Mouse (Mus musculus): ENCODE measurements around the gene Nxf3. TPM values are rescaled to one million over a fixed set of nuclear protein-coding genes. Genes with fewer than 3 reads are reported as not detected.
"Not testable (repeated sequence)": the region's sequence is repeated elsewhere in the genome, so short reads cannot be mapped to it uniquely, and the experiment has no call there.

Nxf3 gene
- 0.05 and 0.14 TPM in 2 replicates for polyA plus RNA-seq (2015; fragmentation: Nextera tagmentation; extraction: Ambion mirVana)

DNA sequence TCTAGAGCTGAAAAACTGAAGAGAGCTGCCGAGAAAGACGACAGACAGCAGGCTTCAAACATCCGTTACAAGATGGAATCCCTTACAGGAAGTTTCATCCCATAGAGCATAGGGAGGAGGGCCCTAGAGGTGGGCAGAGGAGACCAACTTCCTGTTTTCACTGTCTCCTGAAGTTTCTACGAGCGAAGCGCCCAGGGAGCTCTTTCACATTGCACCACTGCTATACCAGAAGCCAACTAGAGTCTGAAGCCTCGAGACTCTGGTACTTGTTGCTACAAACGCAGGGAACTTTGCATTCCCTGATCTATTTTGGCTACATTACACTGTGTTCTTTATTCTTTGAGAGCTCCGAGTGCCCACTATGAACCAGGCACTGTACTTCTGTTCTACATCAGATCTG lies at the start of gene Nxf3:
Gene Nxf3, minus strand, starts transcription at position 101 of the 400 bp plus-strand sequence.
- Histone ChIP-seq H3K27ac (no peak within 1 kb of the TSS), H3K4me3 (no peak within 1 kb of the TSS), H3K27me3 (no peaks in the 10 kb centered on the region), H3K4me2 (no peak within 1 kb of the TSS), H3K9me3 (no peaks in the 10 kb centered on the region), H3K9ac (no peak within 1 kb of the TSS), H3K4me1 (no peaks in the 10 kb centered on the region), H3K36me3 (no peaks in the 10 kb centered on the region)
- 79% methylated on average over 9 of the region's 9 CpGs for WGBS
- ATAC-seq (ENCODE audit: borderline replicate concordance, extremely low read depth, low FRiP score, low TSS enrichment), result no peak

DNA sequence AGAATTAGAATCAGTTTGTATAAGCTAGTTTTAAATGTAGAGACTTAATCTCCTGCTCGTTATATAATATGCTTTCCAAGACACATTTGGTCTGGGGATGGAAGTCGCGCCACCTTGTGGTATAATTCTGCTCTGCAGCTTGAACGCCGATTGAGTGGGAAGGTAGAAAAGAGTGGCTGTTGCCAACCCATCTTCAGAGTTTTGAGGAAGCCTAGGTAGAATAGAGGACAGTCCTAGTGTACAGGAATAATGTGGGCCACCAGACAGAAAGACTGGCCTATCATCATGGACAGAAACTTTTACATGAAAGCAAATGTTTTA lies 42.6 kb upstream of the Nxf3 start:
- Histone ChIP-seq H3K4me2 (no peak overlapping the region), H3K4me3 (no peak overlapping the region), H3K27me3 (no peaks in the 10 kb centered on the region), H3K27ac (no peak overlapping the region), H3K36me3 (no peaks in the 10 kb centered on the region), H3K9me3 (no peaks in the 10 kb centered on the region), H3K4me1 (no peaks in the 10 kb centered on the region), H3K9ac (no peak overlapping the region)
- ATAC-seq (ENCODE audit: borderline replicate concordance, extremely low read depth, low FRiP score, low TSS enrichment), result no peak
- WGBS, result 18% methylated on average over 5 of the region's 5 CpGs

DNA sequence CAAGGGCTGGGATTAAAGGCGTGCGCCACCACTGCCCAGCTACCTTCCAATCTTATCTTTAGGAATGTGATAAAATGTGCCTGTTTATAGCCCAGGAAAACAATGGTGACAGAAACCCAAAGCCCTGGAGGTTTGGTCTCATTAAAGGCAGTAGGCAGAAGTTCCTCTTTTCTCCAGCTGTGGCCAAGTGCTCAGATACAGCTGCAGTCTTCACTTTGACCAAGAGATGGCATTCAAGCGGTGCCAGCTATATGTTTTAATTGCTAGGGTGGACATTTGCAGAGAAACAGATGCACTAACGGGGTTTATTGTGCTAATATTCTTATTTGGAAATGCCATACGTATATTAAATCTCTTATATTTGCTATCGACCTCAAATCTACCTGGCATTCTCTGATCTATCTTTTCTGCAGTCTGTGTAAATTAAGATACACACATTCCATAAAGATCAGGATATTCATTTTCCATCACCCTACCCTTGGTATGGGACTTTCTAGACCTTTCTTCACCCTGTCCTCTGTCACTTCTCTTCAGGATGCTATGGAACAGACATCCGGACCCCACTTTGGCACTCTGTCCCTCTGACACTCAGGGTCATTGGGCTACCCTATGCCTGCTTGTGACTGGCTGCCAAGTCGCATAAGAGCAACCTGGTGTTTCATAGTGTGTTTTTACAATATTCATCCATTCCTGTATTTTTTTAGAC lies 42.1 kb upstream of the Nxf3 start:
- Histone ChIP-seq H3K4me3 (no peak overlapping the region), H3K4me1 (no peaks in the 10 kb centered on the region), H3K9me3 (no peaks in the 10 kb centered on the region), H3K36me3 (no peaks in the 10 kb centered on the region), H3K27ac (no peak overlapping the region), H3K27me3 (no peaks in the 10 kb centered on the region), H3K9ac (no peak overlapping the region), H3K4me2 (no peak overlapping the region)
- ATAC-seq (ENCODE audit: borderline replicate concordance, extremely low read depth, low FRiP score, low TSS enrichment), result no peak
- WGBS, result 50% methylated on average over 8 of the region's 8 CpGs

GRCm38 (mm10) chrX:136115419-136115961 lies 30.4 kb upstream of the Nxf3 start:
- Histone ChIP-seq H3K9ac (no peak overlapping the region), H3K36me3 (no peaks in the 10 kb centered on the region), H3K27ac (no peak overlapping the region), H3K9me3 (no peaks in the 10 kb centered on the region), H3K4me1 (no peaks in the 10 kb centered on the region), H3K27me3 (peaks cover 11% of the 10 kb centered on the region; the same call in 1 of the 2 replicates), H3K4me2 (peak overlapping the region; percentile 63), H3K4me3 (peak overlapping the region; percentile 39)
- peak; percentile 93 for ATAC-seq (ENCODE audit: borderline replicate concordance, extremely low read depth, low FRiP score, low TSS enrichment)
- WGBS, result 19% methylated on average over 23 of the region's 23 CpGs

GRCm38 (mm10) chrX:136115015-136115414 lies 30.0 kb upstream of the Nxf3 start:
- Histone ChIP-seq H3K36me3 (no peaks in the 10 kb centered on the region), H3K4me2 (peak overlapping the region; percentile 63; the same call in 1 of the 2 replicates), H3K4me1 (no peaks in the 10 kb centered on the region), H3K9me3 (no peaks in the 10 kb centered on the region), H3K9ac (no peak overlapping the region), H3K27ac (no peak overlapping the region), H3K4me3 (peak overlapping the region; percentile 39; the same call in 1 of the 2 replicates), H3K27me3 (peaks cover 11% of the 10 kb centered on the region; the same call in 1 of the 2 replicates)
- no peak for ATAC-seq (ENCODE audit: borderline replicate concordance, extremely low read depth, low FRiP score, low TSS enrichment)
- WGBS, result 29% methylated on average over 4 of the region's 4 CpGs

GRCm38 (mm10) chrX:136107942-136108341 lies 22.9 kb upstream of the Nxf3 start:
- WGBS, result 34% methylated on average over 6 of the region's 6 CpGs
- Histone ChIP-seq H3K27ac (no peak overlapping the region), H3K4me2 (no peak overlapping the region), H3K4me1 (no peaks in the 10 kb centered on the region), H3K4me3 (no peak overlapping the region), H3K27me3 (peaks cover 14% of the 10 kb centered on the region; the same call in 1 of the 2 replicates), H3K36me3 (no peaks in the 10 kb centered on the region), H3K9ac (no peak overlapping the region), H3K9me3 (no peaks in the 10 kb centered on the region)
- ATAC-seq (ENCODE audit: borderline replicate concordance, extremely low read depth, low FRiP score, low TSS enrichment), result no peak

GRCm38 (mm10) chrX:136104724-136105088 lies 19.7 kb upstream of the Nxf3 start:
- ATAC-seq (ENCODE audit: borderline replicate concordance, extremely low read depth, low FRiP score, low TSS enrichment), result no peak
- Histone ChIP-seq H3K27me3 (peaks cover 3% of the 10 kb centered on the region; the same call in 1 of the 2 replicates), H3K36me3 (no peaks in the 10 kb centered on the region), H3K4me3 (no peak overlapping the region), H3K9me3 (no peaks in the 10 kb centered on the region), H3K4me2 (no peak overlapping the region), H3K27ac (no peak overlapping the region), H3K4me1 (no peaks in the 10 kb centered on the region), H3K9ac (no peak overlapping the region)
- WGBS, result 58% methylated on average over 3 of the region's 3 CpGs

DNA sequence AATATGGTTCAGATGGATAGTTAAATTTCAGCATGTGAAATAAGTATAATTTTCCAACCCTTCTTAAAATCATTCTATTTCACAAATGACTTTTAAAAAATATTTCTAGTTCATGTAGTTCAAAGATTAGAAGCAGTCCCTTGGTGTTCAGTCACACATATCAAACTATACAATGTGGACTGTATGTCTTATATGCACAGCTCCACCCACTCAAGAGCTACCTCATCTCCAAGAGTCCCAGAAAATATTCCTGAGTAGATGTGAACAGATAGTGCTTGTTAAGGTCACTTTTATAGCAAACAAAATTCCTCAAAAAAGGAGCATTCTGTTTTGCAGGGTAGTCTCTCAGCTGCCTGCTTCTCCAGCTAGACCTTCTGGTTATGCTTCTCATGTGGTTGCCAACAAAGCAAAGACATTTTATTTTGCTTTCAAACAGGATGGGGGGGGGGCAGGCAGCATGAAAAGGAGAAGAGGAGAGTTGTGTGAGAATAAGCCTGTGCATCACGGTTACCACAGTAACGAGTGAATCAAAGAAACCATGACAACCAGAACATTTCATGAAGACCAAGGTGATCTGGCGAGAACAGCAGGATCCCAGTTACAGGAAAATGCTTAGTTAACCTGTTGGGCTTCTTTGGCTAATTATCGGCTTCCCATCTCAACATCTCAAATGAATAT lies 19.1 kb upstream of the Nxf3 start:
- Histone ChIP-seq H3K9me3 (no peaks in the 10 kb centered on the region), H3K27ac (no peak overlapping the region), H3K36me3 (no peaks in the 10 kb centered on the region), H3K4me1 (no peaks in the 10 kb centered on the region), H3K9ac (no peak overlapping the region), H3K27me3 (peaks cover 3% of the 10 kb centered on the region; the same call in 1 of the 2 replicates), H3K4me2 (no peak overlapping the region), H3K4me3 (no peak overlapping the region)
- no peak for ATAC-seq (ENCODE audit: borderline replicate concordance, extremely low read depth, low FRiP score, low TSS enrichment)
- WGBS, result 61% methylated on average over 4 of the region's 4 CpGs

DNA sequence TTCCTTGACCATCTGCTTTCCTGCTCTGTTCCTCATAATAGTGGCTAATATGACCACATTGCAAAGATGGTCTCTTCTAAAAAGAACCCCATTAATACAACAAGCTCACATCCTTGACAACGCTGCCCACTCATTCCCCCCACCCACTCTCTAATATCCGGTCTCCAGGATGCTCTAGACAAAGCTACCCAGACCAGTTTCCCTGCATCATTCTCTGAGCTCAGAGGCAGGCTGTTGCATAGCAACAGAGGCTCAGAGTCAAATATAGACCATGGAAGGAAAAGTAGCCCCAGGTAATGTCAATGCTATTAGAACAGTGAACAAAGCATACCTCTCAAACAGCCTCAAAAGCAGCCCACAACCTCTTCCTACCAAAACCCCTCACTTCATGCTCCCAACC lies 9.4 kb upstream of the Nxf3 start:
- WGBS, result 44% methylated on average over 2 of the region's 2 CpGs
- Histone ChIP-seq H3K4me3 (no peak overlapping the region), H3K4me1 (no peaks in the 10 kb centered on the region), H3K9ac (no peak overlapping the region), H3K4me2 (no peak overlapping the region), H3K36me3 (no peaks in the 10 kb centered on the region), H3K27me3 (no peaks in the 10 kb centered on the region), H3K27ac (no peak overlapping the region), H3K9me3 (no peaks in the 10 kb centered on the region)
- ATAC-seq (ENCODE audit: borderline replicate concordance, extremely low read depth, low FRiP score, low TSS enrichment), result no peak

DNA sequence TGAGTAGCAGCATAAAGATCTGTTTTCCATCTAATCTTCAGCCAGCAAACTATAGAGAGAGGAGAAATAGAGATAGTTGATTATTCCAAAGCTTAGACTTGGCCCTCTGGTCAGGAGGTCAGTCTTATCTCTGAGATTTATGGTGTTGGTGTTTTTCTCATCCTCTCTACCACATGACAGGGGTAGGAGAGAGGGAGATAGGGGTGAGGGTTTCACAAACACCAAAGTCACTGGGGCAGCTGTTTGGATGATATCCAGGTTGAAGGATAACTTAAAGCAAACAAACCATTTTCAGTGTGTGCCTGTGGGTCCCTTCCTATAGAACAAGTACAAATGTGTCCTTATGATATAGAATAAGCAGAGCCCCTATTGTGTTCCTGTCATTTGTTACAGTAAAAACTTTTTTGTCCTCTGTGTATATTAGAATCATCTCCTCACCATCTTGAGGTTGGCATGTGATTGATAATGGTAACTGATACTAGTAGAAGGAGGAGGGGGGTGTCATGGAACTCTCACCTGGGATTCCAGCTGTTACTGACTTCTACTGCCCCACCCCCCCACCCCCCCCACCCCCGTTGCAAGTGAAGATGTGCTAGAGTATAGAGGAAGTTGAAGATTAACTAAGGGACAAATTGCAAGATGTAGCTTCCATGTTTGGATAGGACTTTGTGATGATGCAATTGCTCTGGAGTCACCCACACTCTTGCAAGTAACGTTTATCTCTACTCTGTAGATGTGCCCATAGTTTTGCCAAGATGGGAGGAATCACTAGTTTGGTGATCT lies 7.6 kb upstream of the Nxf3 start:
- Histone ChIP-seq H3K4me1 (no peaks in the 10 kb centered on the region), H3K9ac (no peak overlapping the region), H3K36me3 (no peaks in the 10 kb centered on the region), H3K9me3 (no peaks in the 10 kb centered on the region), H3K4me2 (no peak overlapping the region), H3K27ac (no peak overlapping the region), H3K4me3 (no peak overlapping the region), H3K27me3 (no peaks in the 10 kb centered on the region)
- ATAC-seq (ENCODE audit: borderline replicate concordance, extremely low read depth, low FRiP score, low TSS enrichment), result no peak
- WGBS, result 8% methylated on average over 2 of the region's 2 CpGs

DNA sequence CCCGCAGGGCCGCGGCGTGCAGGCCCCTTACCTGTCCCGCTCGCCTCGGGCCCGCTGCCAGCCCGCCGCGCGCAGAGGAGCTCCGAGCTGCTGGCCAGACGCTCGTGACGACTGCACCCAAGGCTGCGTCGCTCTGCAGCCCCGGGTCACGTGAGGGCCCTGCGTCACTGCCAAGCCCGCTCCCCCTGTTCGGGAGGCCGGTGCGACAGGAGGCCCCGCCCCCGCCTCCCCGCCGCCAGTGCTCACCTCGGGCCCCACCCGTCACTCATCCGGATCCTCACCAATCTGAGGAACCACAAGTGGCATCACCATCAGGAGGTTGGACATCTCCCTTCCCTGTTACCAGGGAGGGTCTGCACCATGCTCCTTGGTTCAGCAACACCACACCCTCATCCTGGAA lies 17.0 kb downstream of the Nxf3 start, which contains the start of gene Bex2:
Gene Bex2, minus strand, starts transcription at position 217 of the 400 bp plus-strand sequence.
- Histone ChIP-seq H3K4me2 (peak within 1 kb of the TSS; percentile 47), H3K4me3 (peak within 1 kb of the TSS; percentile 32)
- not testable (repeated sequence) for H3K27ac ChIP-seq, H3K9me3 ChIP-seq, H3K9ac ChIP-seq, H3K4me1 ChIP-seq, H3K27me3 ChIP-seq, H3K36me3 ChIP-seq
- 33% methylated on average over 1 of the region's 32 CpGs for WGBS
- ATAC-seq (ENCODE audit: borderline replicate concordance, extremely low read depth, low FRiP score, low TSS enrichment), result peak; percentile 97

Measured in lung, embryonic 15.5 days (tissue).